Mouse (Mus musculus): ENCODE results near the gene Nsf. TPM values are rescaled to one million over a fixed set of nuclear protein-coding genes. Genes with fewer than 3 reads are reported as not detected.

Gene Nsf
- polyA plus RNA-seq, 1 experiment from 2014 or later = 55.1 TPM

GRCm38 (mm10) chr11:103801128-103801527 lies 152.7 kb downstream of the Nsf start:
- Histone ChIP-seq H3K4me1 (replicated peaks; ENCODE audit: control insufficient read depth, insufficient read depth, low read length) (no peaks in the 10 kb centered on the region), H3K4me2 (ENCODE audit: low read depth, low read length) (no peak overlapping the region), H3K9me3 (ENCODE audit: control insufficient read depth, low read length) (peaks cover 5% of the 10 kb centered on the region; the same call in 1 of the 2 replicates), H3K4me3 (ENCODE audit: low read length) (no peak overlapping the region), H3K27me3 (ENCODE audit: control insufficient read depth, insufficient read depth, low read depth, low read length) (peaks cover 4% of the 10 kb centered on the region; the same call in 1 of the 2 replicates), H3K36me3 (ENCODE audit: control insufficient read depth, insufficient read depth, low read length) (no peaks in the 10 kb centered on the region), H3K9ac (ENCODE audit: low read length) (no peak overlapping the region), H3K27ac (ENCODE audit: low read length) (no peak overlapping the region)
- 23% methylated on average over 9 of the region's 9 CpGs for WGBS
- no peak; the same call in 1 of the 2 replicates for ATAC-seq (ENCODE audit: low read depth)

DNA sequence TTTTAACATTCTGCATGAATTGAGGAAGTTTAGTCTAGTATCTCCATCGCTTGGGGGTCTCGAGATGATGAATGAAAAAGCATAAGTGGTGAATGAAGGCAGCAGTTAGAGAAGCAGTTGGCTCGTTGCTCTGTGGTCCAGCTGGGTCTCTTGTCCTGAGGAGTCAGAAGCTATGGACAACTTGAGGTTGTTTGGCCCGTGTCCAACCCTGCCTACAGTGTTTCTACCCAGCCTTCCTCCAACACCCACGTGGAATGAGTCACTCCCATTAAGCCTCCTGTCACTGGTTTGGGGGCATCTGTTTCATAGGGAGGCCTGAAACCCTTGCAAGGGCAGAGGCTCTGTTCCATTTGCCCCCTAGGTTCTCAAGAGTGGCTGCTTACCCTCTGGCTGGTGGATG lies 163.9 kb downstream of the Nsf start:
- no peak for ATAC-seq (ENCODE audit: low read depth)
- peaks cover 10% of the 10 kb centered on the region for H3K27me3 ChIP-seq (ENCODE audit: control insufficient read depth, insufficient read depth, low read depth, low read length)
- H3K9ac ChIP-seq (ENCODE audit: low read length) = no peak overlapping the region
- no peaks in the 10 kb centered on the region for H3K36me3 ChIP-seq (ENCODE audit: control insufficient read depth, insufficient read depth, low read length)
- H3K27ac ChIP-seq (ENCODE audit: low read length) = no peak overlapping the region
- no peaks in the 10 kb centered on the region for H3K9me3 ChIP-seq (ENCODE audit: control insufficient read depth, low read length)
- H3K4me3 ChIP-seq (ENCODE audit: low read length) = no peak overlapping the region
- no peak overlapping the region for H3K4me2 ChIP-seq (ENCODE audit: low read depth, low read length)
- H3K4me1 ChIP-seq (replicated peaks; ENCODE audit: control insufficient read depth, insufficient read depth, low read length) = no peaks in the 10 kb centered on the region
- WGBS = 47% methylated on average over 5 of the region's 5 CpGs

DNA sequence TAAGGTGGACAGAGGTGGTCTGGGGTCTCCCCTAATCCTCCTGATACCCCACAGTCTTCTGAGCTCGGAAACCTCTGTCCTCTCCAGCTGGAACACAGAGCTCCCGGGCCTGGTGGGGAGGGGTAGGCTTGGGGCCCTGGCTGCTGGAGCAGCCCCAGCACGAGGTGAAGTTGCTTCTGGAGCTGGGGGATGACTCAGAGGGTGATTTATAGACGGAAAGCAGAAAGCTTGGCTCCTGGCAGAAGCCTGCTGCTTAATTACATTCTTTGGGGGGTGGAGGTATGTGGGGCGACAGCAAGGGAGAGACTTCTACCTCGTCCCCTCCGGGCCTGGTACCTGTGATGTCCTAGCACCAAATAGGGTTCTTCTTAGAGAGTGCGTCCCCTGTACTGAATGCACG lies 173.7 kb downstream of the Nsf start:
- Histone ChIP-seq H3K27ac (ENCODE audit: low read length) (no peak overlapping the region), H3K4me3 (ENCODE audit: low read length) (no peak overlapping the region)
- no peak for ATAC-seq (ENCODE audit: low read depth)

GRCm38 (mm10) chr11:103774228-103774530 lies 179.7 kb downstream of the Nsf start:
- H3K4me1 ChIP-seq (replicated peaks; ENCODE audit: control insufficient read depth, insufficient read depth, low read length) = peaks cover 8% of the 10 kb centered on the region; the same call in 1 of the 2 replicates
- peaks cover 77% of the 10 kb centered on the region for H3K27me3 ChIP-seq (ENCODE audit: control insufficient read depth, insufficient read depth, low read depth, low read length)
- no peak overlapping the region for H3K9ac ChIP-seq (ENCODE audit: low read length)
- no peak overlapping the region for H3K27ac ChIP-seq (ENCODE audit: low read length)
- H3K36me3 ChIP-seq (ENCODE audit: control insufficient read depth, insufficient read depth, low read length) = no peaks in the 10 kb centered on the region
- no peaks in the 10 kb centered on the region for H3K9me3 ChIP-seq (ENCODE audit: control insufficient read depth, low read length)
- H3K4me3 ChIP-seq (ENCODE audit: low read length) = peak overlapping the region; percentile 28
- WGBS = under 1% methylated on average over 19 of the region's 19 CpGs
- ATAC-seq (ENCODE audit: low read depth) = no peak
- peak overlapping the region; percentile 46 for H3K4me2 ChIP-seq (ENCODE audit: low read depth, low read length)

More for the DNA sequence above, 173.7 kb downstream of the Nsf start:
- WGBS = 47% methylated on average over 9 of the region's 9 CpGs
- Histone ChIP-seq H3K4me1 (replicated peaks; ENCODE audit: control insufficient read depth, insufficient read depth, low read length) (no peaks in the 10 kb centered on the region), H3K36me3 (ENCODE audit: control insufficient read depth, insufficient read depth, low read length) (no peaks in the 10 kb centered on the region), H3K4me2 (ENCODE audit: low read depth, low read length) (no peak overlapping the region), H3K27me3 (ENCODE audit: control insufficient read depth, insufficient read depth, low read depth, low read length) (peaks cover 21% of the 10 kb centered on the region), H3K9me3 (ENCODE audit: control insufficient read depth, low read length) (no peaks in the 10 kb centered on the region), H3K9ac (ENCODE audit: low read length) (no peak overlapping the region)

DNA sequence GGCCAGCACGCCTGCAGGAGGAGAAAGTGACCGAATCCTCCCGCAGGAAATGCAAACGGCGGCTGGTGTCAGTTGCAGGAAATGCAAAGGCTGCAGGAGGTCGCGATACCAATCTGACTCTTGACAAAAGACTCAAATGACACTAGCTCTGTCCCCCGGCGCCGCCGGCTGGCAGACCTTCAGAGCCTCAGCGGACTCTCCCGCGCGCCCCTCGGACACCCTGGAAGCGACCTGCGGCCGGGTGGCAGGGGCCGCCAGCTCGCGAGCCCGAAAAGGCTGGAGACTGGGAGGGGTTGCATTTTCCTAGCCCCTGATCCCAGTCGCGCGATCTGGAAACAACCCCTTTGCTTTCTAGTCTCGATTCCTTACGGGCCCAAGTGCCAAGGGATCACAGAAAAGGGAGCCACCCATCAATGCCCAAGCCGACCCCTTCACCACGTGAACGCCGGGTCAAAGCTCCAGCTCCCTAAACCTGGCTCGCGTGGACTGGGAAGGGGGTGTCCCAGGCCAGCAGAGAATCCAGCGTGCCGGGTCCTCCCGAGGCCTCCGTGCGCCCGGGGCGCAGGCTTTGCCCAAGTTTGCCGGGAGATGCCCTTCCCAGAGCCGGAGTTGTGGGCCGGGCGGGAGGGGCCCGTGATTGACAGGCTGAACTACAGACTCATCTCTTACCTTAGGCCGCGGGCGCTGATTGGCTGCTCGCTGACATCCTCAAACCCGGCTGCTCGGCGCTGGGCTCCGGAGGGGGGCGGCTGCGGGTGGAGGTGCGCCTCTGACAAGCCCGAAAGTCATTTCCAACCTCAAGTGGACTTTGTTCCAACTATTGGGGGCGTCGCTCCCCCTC lies 180.2 kb downstream of the Nsf start, which contains the start of gene Wnt3:
Gene Wnt3, plus strand, starts transcription at position 764 of the 841 bp plus-strand sequence.
- H3K4me2 ChIP-seq (ENCODE audit: low read depth, low read length) = peak within 1 kb of the TSS; percentile 46
- no peaks in the 10 kb centered on the region for H3K36me3 ChIP-seq (ENCODE audit: control insufficient read depth, insufficient read depth, low read length)
- H3K9me3 ChIP-seq (ENCODE audit: control insufficient read depth, low read length) = no peaks in the 10 kb centered on the region
- H3K27me3 ChIP-seq (ENCODE audit: control insufficient read depth, insufficient read depth, low read depth, low read length) = peaks cover 81% of the 10 kb centered on the region
- peaks cover 8% of the 10 kb centered on the region; the same call in 1 of the 2 replicates for H3K4me1 ChIP-seq (replicated peaks; ENCODE audit: control insufficient read depth, insufficient read depth, low read length)
- no peak within 1 kb of the TSS for H3K27ac ChIP-seq (ENCODE audit: low read length)
- H3K9ac ChIP-seq (ENCODE audit: low read length) = no peak within 1 kb of the TSS
- under 1% methylated on average over 56 of the region's 60 CpGs for WGBS
- ATAC-seq (ENCODE audit: low read depth) = no peak
- H3K4me3 ChIP-seq (ENCODE audit: low read length) = peak within 1 kb of the TSS; percentile 28

- no peak overlapping the region for H3K27ac ChIP-seq (ENCODE audit: low read length)
- H3K9ac ChIP-seq (ENCODE audit: low read length) = no peak overlapping the region
- H3K4me3 ChIP-seq (ENCODE audit: low read length) = peak overlapping the region; percentile 28; the same call in 1 of the 2 replicates
- H3K4me2 ChIP-seq (ENCODE audit: low read depth, low read length) = peak overlapping the region; percentile 46; the same call in 1 of the 2 replicates
- no peak for ATAC-seq (ENCODE audit: low read depth)
- H3K4me1 ChIP-seq (replicated peaks; ENCODE audit: control insufficient read depth, insufficient read depth, low read length) = peaks cover 8% of the 10 kb centered on the region; the same call in 1 of the 2 replicates
- 1% methylated on average over 23 of the region's 23 CpGs for WGBS
- no peaks in the 10 kb centered on the region for H3K9me3 ChIP-seq (ENCODE audit: control insufficient read depth, low read length)
- no peaks in the 10 kb centered on the region for H3K36me3 ChIP-seq (ENCODE audit: control insufficient read depth, insufficient read depth, low read length)
- H3K27me3 ChIP-seq (ENCODE audit: control insufficient read depth, insufficient read depth, low read depth, low read length) = peaks cover 82% of the 10 kb centered on the region
Measured at GRCm38 (mm10) chr11:103772505-103773386, 181.1 kb downstream of the Nsf start.

Other genes with a start within 250 kb of the Nsf start
- gene Wnt9b, start 204.2 kb downstream of the Nsf start, polyA plus RNA-seq (2015; fragmentation: Nextera tagmentation; extraction: Ambion mirVana) = 0.10 TPM in 1 of 2 replicates, not detected in the other
- gene Wnt3, start 179.9 kb downstream of the Nsf start, polyA plus RNA-seq (2015; fragmentation: Nextera tagmentation; extraction: Ambion mirVana) = 0.14 and 0.35 TPM in 2 replicates
- 70.2 and 71.9 TPM in 2 replicates for gene Arf2, start 12.7 kb upstream of the Nsf start, polyA plus RNA-seq (2015; fragmentation: Nextera tagmentation; extraction: Ambion mirVana)
- not detected in 2 replicates for gene Crhr1, start 178.8 kb upstream of the Nsf start, polyA plus RNA-seq (2015; fragmentation: Nextera tagmentation; extraction: Ambion mirVana)
- not detected in 2 replicates for gene Sppl2c, start 232.3 kb upstream of the Nsf start, polyA plus RNA-seq (2015; fragmentation: Nextera tagmentation; extraction: Ambion mirVana)

All from lung, embryonic 16.5 days (tissue).